8 mouse cellular contexts compared by ENCODE assay signal in genomic region chr16:37539240-37539610, GRCm38 (mm10). TPM values are rescaled to one million over a fixed set of nuclear protein-coding genes. Genes with fewer than 3 reads are reported as not detected.
DNase-seq lines count a peak whose midpoint lies in the region; ATAC-seq and TF ChIP-seq lines count a peak whose summit lies in the region.

No protein-coding gene starts in this region.

- peak overlapping the region; percentile 98 for H3K4me3 ChIP-seq in heart, embryonic 16.5 days (ENCODE audit: low read length)
- H3K4me3 ChIP-seq in bone marrow, adult 2 months (replicated peaks; ENCODE audit: control insufficient read depth, low read depth, low read length): peak overlapping the region; percentile 64
- peak overlapping the region; percentile 55 for H3K4me3 ChIP-seq in hindbrain, embryonic 12.5 days
- H3K4me3 ChIP-seq in midbrain, embryonic 10.5 days: peak overlapping the region; percentile 80

- H3K36me3 ChIP-seq in heart, embryonic 16.5 days (ENCODE audit: control insufficient read depth, insufficient read depth): peaks cover 23% of the 10 kb centered on the region
- H3K36me3 ChIP-seq in hindbrain, embryonic 12.5 days: peaks cover 17% of the 10 kb centered on the region
- H3K36me3 ChIP-seq in midbrain, embryonic 10.5 days: peaks cover 36% of the 10 kb centered on the region

- ATAC-seq in heart, embryonic 16.5 days (replicated peaks; ENCODE audit: extremely low read depth, insufficient read depth, low FRiP score): 0 out of 2 replicates have a peak, but pooled peaks have one; percentile 16
- ATAC-seq in hindbrain, embryonic 12.5 days (ENCODE audit: low FRiP score): peak; percentile 61

- H3K9me3 ChIP-seq in heart, embryonic 16.5 days (replicated peaks; ENCODE audit: control insufficient read depth, low read length): no peaks in the 10 kb centered on the region
- no peaks in the 10 kb centered on the region for H3K9me3 ChIP-seq in hindbrain, embryonic 12.5 days (replicated peaks)
- H3K9me3 ChIP-seq in midbrain, embryonic 10.5 days (replicated peaks): no peaks in the 10 kb centered on the region

- peak overlapping the region; percentile 90 for H3K4me2 ChIP-seq in heart, embryonic 16.5 days (ENCODE audit: low read depth, low read length)
- peak overlapping the region; percentile 55 for H3K4me2 ChIP-seq in hindbrain, embryonic 12.5 days (replicated peaks)

- H3K27me3 ChIP-seq in heart, embryonic 16.5 days (ENCODE audit: control insufficient read depth, insufficient read depth, low read length): no peaks in the 10 kb centered on the region
- H3K27me3 ChIP-seq in hindbrain, embryonic 12.5 days: no peaks in the 10 kb centered on the region
- no peaks in the 10 kb centered on the region for H3K27me3 ChIP-seq in midbrain, embryonic 10.5 days (ENCODE audit: low read depth, poor library complexity, severe bottlenecking)

- H3K27ac ChIP-seq in heart, embryonic 16.5 days (ENCODE audit: low read length): peak overlapping the region; percentile 72
- peak overlapping the region; percentile 62 for H3K27ac ChIP-seq in bone marrow, adult 2 months (ENCODE audit: control insufficient read depth, insufficient read depth, low read depth, low read length, poor library complexity)
- H3K27ac ChIP-seq in hindbrain, embryonic 12.5 days: peak overlapping the region; percentile 89
- H3K27ac ChIP-seq in midbrain, embryonic 10.5 days (replicated peaks): peak overlapping the region; percentile 99

- H3K9ac ChIP-seq in heart, embryonic 16.5 days (ENCODE audit: low read length): peak overlapping the region; percentile 92
- peak overlapping the region; percentile 71 for H3K9ac ChIP-seq in hindbrain, embryonic 12.5 days

- no peak for TF ChIP-seq CTCF in bone marrow, adult 2 months (IDR thresholded peaks at IDR 0.05; ENCODE audit: control insufficient read depth, insufficient read depth, low read length)

- H3K4me1 ChIP-seq in heart, embryonic 16.5 days (ENCODE audit: control insufficient read depth, insufficient read depth, low read length): peaks cover 18% of the 10 kb centered on the region
- no peaks in the 10 kb centered on the region; the same call in 1 of the 2 replicates for H3K4me1 ChIP-seq in bone marrow, adult 2 months (ENCODE audit: control insufficient read depth, insufficient read depth, low read length)
- H3K4me1 ChIP-seq in hindbrain, embryonic 12.5 days: peaks cover 29% of the 10 kb centered on the region
- peaks cover 25% of the 10 kb centered on the region for H3K4me1 ChIP-seq in midbrain, embryonic 10.5 days

- 0% methylated on average over 22 of the region's 22 CpGs for WGBS in heart, embryonic 16.5 days
- 1% methylated on average over 22 of the region's 22 CpGs for WGBS in bone marrow, adult 2 months
- under 1% methylated on average over 22 of the region's 22 CpGs for WGBS in hindbrain, embryonic 12.5 days
- WGBS in midbrain, embryonic 10.5 days: under 1% methylated on average over 22 of the region's 22 CpGs

- no peak for DNase-seq in heart, adult 8-10 months (ENCODE audit: low spot score)
- DNase-seq in midbrain, embryonic 10.5 days (ENCODE audit: low spot score): no peak
- no peak for DNase-seq in spleen, postnatal 14 days (ENCODE audit: low spot score in 2 of 2)
- DNase-seq in layer of hippocampus, postnatal 25 days (ENCODE audit: extremely low spot score in 1 of 2, low spot score in 1 of 2): no peak
- no peak for DNase-seq in layer of hippocampus, adult 9-10 months (ENCODE audit: low spot score)

- no peak for TF ChIP-seq POLR2A in bone marrow, adult 2 months (IDR thresholded peaks at IDR 0.05; ENCODE audit: borderline replicate concordance, control insufficient read depth, low read depth, low read length)

RNA-seq across cellular contexts. Expression of gene Gtf2e1, which starts 0.4 kb away (rescaled TPM):
- 18.0 and 20.9 TPM in 2 replicates for polyA plus RNA-seq in heart, embryonic 16.5 days (2015; fragmentation: Nextera tagmentation; extraction: Ambion mirVana)
- total RNA-seq in heart, adult 8-10 months (2022): 1 to 10 TPM; 6.9 to 8.3 (median 7.1) TPM
- 1.2 and 5.0 TPM in 2 replicates for polyA plus RNA-seq in bone marrow, adult 2 months (2011; ENCODE audit: insufficient read depth, insufficient read length, low replicate concordance, missing spikeins)
- polyA plus RNA-seq in hindbrain, embryonic 12.5 days (2016; fragmentation: Nextera tagmentation; extraction: Ambion mirVana): 43.3 and 45.1 TPM in 2 replicates
- polyA plus RNA-seq in midbrain, embryonic 10.5 days (2016; fragmentation: Nextera tagmentation; extraction: Ambion mirVana): 55.2 and 59.9 TPM in 2 replicates
- 10 to 100 TPM; 17.2 to 18.8 TPM for total RNA-seq in layer of hippocampus, postnatal 25 days (2021)

RNA-seq across cellular contexts. Expression of gene Rabl3, which starts 0.5 kb away (rescaled TPM):
- polyA plus RNA-seq in heart, embryonic 16.5 days (2015; fragmentation: Nextera tagmentation; extraction: Ambion mirVana): 19.9 and 20.4 TPM in 2 replicates
- 1 to 10 TPM; 5.2 to 9.6 (median 7.8) TPM for total RNA-seq in heart, adult 8-10 months (2022)
- 4.5 and 6.8 TPM in 2 replicates for polyA plus RNA-seq in bone marrow, adult 2 months (2011; ENCODE audit: insufficient read depth, insufficient read length, low replicate concordance, missing spikeins)
- polyA plus RNA-seq in hindbrain, embryonic 12.5 days (2016; fragmentation: Nextera tagmentation; extraction: Ambion mirVana): 30.2 and 32.5 TPM in 2 replicates
- 45.9 and 48.4 TPM in 2 replicates for polyA plus RNA-seq in midbrain, embryonic 10.5 days (2016; fragmentation: Nextera tagmentation; extraction: Ambion mirVana)
- total RNA-seq in layer of hippocampus, postnatal 25 days (2021): 1 to 10 TPM; 8.1 to 8.7 TPM

RNA-seq across cellular contexts. Expression of gene Hgd, which starts 40.7 kb away (rescaled TPM):
- 0.26 and 0.32 TPM in 2 replicates for polyA plus RNA-seq in heart, embryonic 16.5 days (2015; fragmentation: Nextera tagmentation; extraction: Ambion mirVana)
- total RNA-seq in heart, adult 8-10 months (2022): not detected
- polyA plus RNA-seq in bone marrow, adult 2 months (2011; ENCODE audit: insufficient read depth, insufficient read length, low replicate concordance, missing spikeins): 1.3 and 4.1 TPM in 2 replicates
- 0.25 TPM in 1 of 2 replicates, not detected in the other for polyA plus RNA-seq in hindbrain, embryonic 12.5 days (2016; fragmentation: Nextera tagmentation; extraction: Ambion mirVana)
- 0.21 and 0.31 TPM in 2 replicates for polyA plus RNA-seq in midbrain, embryonic 10.5 days (2016; fragmentation: Nextera tagmentation; extraction: Ambion mirVana)
- not detected for total RNA-seq in layer of hippocampus, postnatal 25 days (2021)
